ENCODE assay signal across 27 mouse cellular contexts in genomic region chr2:142646863-142647262, GRCm38 (mm10).
"Had no signal": no experiment of that assay in that cellular context is flagged by ENCODE, and none has a peak within 500 bp of the region (broad histone marks: within the 10 kb centered on the region; RNA-seq: fewer than 3 reads in every experiment).

No protein-coding gene starts in this region.

- H3K9ac ChIP-seq: embryonic facial prominence, embryonic 12.5 days; embryonic facial prominence, embryonic 13.5 days; embryonic facial prominence, embryonic 15.5 days; forebrain, embryonic 12.5 days; forebrain, embryonic 13.5 days; forebrain, embryonic 15.5 days; forebrain, postnatal 0 days had no signal

- ATAC-seq: forebrain, postnatal 0 days had no signal

- H3K36me3 ChIP-seq: embryonic facial prominence, embryonic 10.5 days; embryonic facial prominence, embryonic 12.5 days; embryonic facial prominence, embryonic 13.5 days; embryonic facial prominence, embryonic 15.5 days; forebrain, embryonic 10.5 days; forebrain, embryonic 12.5 days; forebrain, embryonic 15.5 days; heart, embryonic 10.5 days had no signal

- H3K4me3 ChIP-seq: embryonic facial prominence, embryonic 10.5 days; embryonic facial prominence, embryonic 12.5 days; embryonic facial prominence, embryonic 13.5 days; embryonic facial prominence, embryonic 15.5 days; erythroblast, embryonic 14.5 days; forebrain, embryonic 10.5 days; forebrain, embryonic 12.5 days; forebrain, embryonic 13.5 days; forebrain, embryonic 15.5 days; gastrocnemius, adult 2 months; heart, adult 2 months; heart, embryonic 10.5 days had no signal

- H3K9me3 ChIP-seq: embryonic facial prominence, embryonic 10.5 days; embryonic facial prominence, embryonic 12.5 days; embryonic facial prominence, embryonic 13.5 days; embryonic facial prominence, embryonic 15.5 days; forebrain, embryonic 10.5 days; forebrain, embryonic 12.5 days; forebrain, embryonic 13.5 days; forebrain, embryonic 15.5 days; heart, embryonic 10.5 days had no signal

- DNase-seq: cerebellum, adult 2 months; cerebellum, adult 8-10 months; cerebellum, adult 9-10 months; cerebellum, adult 9-11 months; cerebellum, postnatal 10 days; cerebellum, postnatal 14 days; cerebellum, postnatal 25 days; cerebellum, postnatal 36 days; embryo, embryonic 11 days; forebrain, postnatal 0 days; gastrocnemius, adult 2 months; gastrocnemius, postnatal 10 days; gastrocnemius, postnatal 14 days; gastrocnemius, postnatal 25 days; gastrocnemius, postnatal 36 days; heart, adult 18-20 months; heart, adult 2 months had no signal

- H3K27ac ChIP-seq: embryonic facial prominence, embryonic 10.5 days; embryonic facial prominence, embryonic 12.5 days; embryonic facial prominence, embryonic 13.5 days; embryonic facial prominence, embryonic 15.5 days; forebrain, embryonic 10.5 days; forebrain, embryonic 12.5 days; forebrain, embryonic 13.5 days; forebrain, embryonic 15.5 days; gastrocnemius, adult 2 months; heart, adult 2 months; heart, embryonic 10.5 days had no signal

- H3K4me2 ChIP-seq: embryonic facial prominence, embryonic 12.5 days; embryonic facial prominence, embryonic 13.5 days; embryonic facial prominence, embryonic 15.5 days; forebrain, embryonic 12.5 days; forebrain, embryonic 13.5 days; forebrain, embryonic 15.5 days had no signal

- H3K27me3 ChIP-seq: embryonic facial prominence, embryonic 12.5 days; embryonic facial prominence, embryonic 13.5 days; embryonic facial prominence, embryonic 15.5 days; forebrain, embryonic 12.5 days; forebrain, embryonic 13.5 days; forebrain, embryonic 15.5 days had no signal

- H3K4me1 ChIP-seq: embryonic facial prominence, embryonic 12.5 days; embryonic facial prominence, embryonic 13.5 days; embryonic facial prominence, embryonic 15.5 days had no signal
